Mouse (Mus musculus): Measurements from ENCODE around the gene Mvd.

Mvd gene

GRCm38 (mm10) chr8:122459218-122459900 lies 16.1 kb upstream of the Mvd start:
- DNase-seq (ENCODE audit: low read depth, low spot score) = peak; percentile 50

DNA sequence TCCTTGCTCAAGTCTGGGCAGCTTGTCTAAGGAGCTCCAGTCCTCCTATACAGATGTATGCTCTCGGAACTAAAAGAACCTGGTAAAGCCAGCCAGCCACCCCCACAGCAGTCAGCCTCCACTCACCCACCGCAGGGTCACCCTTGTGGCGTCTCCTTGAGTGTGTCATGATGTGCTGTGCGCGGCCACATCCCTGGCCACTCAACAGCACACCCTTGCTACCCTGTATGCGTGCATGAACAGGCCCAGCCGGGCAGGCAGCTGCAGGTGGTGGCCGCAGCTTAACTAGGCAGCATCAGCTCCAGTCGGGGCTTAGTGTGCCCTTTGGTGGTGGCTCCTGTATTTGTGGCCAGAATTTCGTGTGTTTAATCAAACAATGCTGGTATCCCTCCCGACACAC lies 13.9 kb upstream of the Mvd start:
- DNase-seq (ENCODE audit: low read depth, low spot score) = no peak

DNA sequence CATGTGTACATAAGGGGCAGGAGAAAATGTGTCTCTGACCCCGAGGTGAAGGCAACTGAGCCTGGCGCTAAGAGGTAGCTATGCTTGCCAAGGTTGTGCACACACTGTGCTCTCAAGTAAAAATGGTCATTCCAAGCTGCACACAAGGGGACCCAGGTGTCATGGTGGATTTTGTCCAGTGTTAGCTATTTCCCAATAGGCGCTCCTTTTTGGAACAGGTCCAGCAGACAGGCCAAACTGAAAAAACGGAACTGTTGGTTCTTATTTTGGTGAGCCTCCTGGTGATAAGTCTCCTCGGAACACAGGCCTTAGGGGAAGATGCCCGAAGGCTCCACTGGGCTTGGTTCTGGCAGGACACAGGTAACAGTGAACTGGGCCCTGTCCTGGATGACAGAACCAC lies 11.2 kb upstream of the Mvd start:
- no peak for DNase-seq (ENCODE audit: low read depth, low spot score)

DNA sequence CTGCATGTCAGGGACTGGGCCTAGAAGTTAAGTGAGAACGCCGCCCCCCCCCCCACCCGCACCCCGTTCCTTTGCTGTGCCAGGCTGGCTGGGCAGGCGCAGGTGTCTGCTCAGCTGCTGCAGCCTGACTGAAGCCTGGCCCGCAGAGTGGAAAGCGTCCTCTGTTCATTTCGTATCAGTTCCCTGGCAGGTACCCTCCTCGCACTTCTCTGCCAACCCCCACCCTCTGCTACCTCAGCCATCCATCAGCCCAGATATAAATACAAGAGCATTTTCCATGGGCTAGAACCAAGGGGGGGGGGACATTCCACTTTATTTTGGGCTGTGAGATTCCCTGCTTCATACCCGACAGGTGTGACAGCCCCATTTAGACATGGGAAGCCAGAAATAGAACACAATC lies 8.9 kb upstream of the Mvd start:
- no peak for DNase-seq (ENCODE audit: low read depth, low spot score)

DNA sequence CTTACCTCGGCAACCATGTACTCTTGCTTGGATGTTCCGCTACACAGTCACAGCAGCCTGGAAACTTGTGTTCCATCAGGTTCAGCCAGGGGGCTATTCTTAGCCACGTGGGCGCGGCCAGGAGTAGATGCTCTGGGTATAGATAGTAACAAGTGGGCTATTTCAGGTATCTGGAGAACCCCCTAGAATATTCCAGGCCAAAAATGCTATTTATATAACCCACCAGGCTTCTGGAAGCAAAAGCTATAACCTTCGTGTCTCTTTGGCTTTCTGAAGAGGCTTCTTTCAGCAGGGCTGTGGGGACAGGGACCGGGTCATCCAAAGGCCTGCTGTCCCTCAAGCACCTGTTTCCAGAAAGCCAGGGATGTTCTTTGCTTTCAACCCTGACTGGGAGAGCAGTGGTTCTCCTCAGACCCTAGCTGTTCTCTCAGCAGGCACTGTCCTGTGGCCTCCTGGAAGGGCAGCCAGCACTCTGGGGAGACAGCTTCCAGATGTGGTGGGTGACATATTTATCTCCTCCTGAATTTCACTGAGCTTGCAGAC lies 8.0 kb upstream of the Mvd start:
- no peak for DNase-seq (ENCODE audit: low read depth, low spot score)

DNA sequence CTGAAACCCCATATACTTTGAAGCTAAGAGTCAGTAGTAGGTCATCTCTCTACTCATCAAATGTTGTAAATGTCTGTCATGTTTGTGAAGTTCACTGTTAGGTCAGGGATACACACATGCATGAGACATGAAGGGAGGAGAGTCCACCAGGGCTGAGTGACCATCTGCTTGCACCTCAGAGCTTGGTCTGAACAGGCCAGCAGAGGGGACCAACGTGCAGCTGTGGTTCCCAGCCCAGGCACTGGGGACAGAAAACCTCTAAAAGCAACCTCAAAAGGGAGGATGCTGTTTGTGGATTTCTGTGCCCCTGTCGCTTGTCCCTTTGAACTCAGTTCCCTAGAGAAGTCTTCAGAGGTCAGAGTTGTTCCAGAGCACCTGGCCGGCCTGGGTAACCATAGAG lies 2.0 kb upstream of the Mvd start:
- no peak for DNase-seq (ENCODE audit: low read depth, low spot score)

GRCm38 (mm10) chr8:122444058-122444748 lies 981 bp upstream of the Mvd start:
- peak; percentile 85 for DNase-seq (ENCODE audit: low read depth, low spot score)

GRCm38 (mm10) chr8:122442781-122443180 lies 441 bp downstream of the Mvd start:
- peak; percentile 25 for DNase-seq (ENCODE audit: low read depth, low spot score)

GRCm38 (mm10) chr8:122442356-122442755 lies 866 bp downstream of the Mvd start:
- no peak for DNase-seq (ENCODE audit: low read depth, low spot score)

DNA sequence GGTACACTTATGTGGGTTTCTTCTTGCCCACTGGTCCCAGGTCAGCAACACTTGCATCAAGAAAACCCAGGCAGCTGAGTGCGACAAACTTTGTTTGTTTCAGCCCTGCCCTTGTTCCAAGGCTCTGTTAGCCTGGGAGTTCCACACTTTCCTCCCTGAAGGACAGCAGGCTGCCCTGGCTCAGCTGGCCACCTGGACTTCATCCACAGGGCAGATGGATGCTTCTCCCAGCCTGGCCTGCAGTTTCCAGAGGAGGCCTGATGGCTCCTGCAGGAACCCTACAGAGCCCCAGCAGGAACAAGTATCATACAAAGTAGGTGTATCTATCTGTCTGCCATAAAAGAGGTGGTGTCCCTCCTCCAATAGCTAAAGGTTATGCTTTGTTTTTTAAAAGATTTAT lies 1.9 kb downstream of the Mvd start:
- no peak for DNase-seq (ENCODE audit: low read depth, low spot score)

- DNase-seq (ENCODE audit: low read depth, low spot score) = no peak
These were observed 3.9 kb downstream of the Mvd start for GRCm38 (mm10) chr8:122439336-122439735.

DNA sequence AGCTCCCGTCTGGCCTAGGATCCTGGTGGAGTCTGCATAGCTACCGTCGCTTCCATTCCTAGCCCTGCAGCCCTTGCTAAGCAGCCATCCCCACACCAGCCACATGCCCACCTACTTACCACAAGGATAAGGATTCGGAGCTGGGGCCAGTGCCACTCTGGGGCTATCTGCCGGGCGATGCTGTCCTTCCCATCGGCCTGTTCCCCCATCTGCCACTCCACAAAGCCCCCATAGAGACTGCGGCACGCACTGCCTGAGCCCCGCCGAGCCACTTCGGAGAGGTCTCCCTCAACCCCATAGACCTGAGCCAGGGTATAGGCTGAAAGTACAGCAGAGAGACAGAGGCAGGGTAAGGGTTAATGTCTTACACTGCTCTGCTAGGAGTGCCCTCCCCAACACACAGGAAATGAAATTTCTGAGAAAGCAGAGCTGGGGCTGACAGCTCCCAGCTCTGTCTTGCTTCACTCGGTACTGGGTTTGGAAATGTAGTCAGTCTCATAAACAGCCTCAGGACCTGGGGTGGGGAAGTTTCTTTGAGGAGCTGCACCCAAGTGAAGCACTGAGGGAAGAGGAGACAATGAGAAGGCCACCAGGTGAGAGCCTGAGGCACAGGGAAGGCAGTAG lies 5.4 kb downstream of the Mvd start:
- peak; percentile 49 for DNase-seq (ENCODE audit: low read depth, low spot score)

DNA sequence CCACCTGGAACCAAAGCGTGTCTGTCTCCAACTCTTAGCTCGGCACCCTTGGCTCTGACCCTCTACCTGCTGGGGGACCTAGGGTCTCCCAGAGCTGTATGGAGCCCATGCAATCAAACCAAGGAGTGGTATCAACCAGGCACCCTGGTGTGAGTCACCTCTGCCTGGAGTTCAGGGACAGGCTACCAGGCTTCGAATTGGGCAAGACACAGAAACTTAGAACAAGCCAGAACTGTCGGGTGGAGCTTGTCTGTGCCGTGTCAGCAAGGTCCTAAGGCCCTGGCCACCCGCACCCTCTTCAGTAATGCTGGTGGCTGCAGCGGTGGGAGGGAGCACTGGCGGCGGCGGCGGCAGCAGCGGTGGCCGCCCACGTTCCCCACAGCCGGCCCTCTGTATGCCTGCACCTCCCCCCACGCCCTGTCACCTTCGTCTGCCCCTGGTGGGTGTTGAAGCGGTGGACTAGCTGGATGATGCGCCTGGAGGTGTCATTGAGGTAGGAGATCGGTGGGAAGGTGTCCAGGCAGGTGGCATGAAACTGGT lies 6.6 kb downstream of the Mvd start:
- DNase-seq (ENCODE audit: low read depth, low spot score) = peak; percentile 52

DNA sequence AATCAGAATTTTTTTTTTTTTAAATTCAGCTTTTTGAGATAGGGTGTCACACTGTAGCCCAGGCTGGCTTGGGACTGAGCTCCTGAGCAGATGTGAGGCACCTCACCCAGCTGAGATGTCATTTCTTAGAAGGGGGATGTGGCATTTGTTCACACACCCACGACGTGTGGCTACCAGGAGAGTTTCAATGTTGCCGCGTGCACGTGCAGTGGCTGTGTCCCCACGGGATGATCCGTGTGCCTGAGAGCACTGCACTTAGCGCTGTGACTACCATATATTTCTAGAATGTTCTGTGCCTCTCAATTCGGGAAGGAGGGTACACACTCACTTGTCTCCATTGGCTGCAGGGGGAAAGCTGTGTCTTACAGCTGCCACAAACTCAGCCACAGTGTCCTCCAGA lies 7.1 kb downstream of the Mvd start:
- DNase-seq (ENCODE audit: low read depth, low spot score) = peak; percentile 44

DNA sequence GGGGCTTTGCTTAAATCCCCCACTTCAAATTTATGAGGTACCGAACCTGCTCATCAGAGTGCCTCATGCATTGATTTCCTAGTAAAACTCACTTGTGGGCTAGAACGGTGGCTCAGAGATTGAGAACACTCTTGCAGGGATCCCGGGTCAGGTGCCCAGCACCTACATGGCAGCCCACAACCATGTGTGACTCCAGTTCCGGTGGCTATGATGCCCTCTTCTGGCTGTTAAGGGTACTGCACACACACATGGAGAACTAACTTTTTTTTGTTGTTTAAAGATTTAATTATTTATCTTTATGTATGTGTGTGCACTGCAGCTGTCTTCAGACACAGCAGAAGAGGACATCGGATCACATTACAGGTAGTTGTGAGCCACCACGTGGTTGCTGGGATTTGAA lies 7.8 kb downstream of the Mvd start:
- peak; percentile 35 for DNase-seq (ENCODE audit: low read depth, low spot score)

DNA sequence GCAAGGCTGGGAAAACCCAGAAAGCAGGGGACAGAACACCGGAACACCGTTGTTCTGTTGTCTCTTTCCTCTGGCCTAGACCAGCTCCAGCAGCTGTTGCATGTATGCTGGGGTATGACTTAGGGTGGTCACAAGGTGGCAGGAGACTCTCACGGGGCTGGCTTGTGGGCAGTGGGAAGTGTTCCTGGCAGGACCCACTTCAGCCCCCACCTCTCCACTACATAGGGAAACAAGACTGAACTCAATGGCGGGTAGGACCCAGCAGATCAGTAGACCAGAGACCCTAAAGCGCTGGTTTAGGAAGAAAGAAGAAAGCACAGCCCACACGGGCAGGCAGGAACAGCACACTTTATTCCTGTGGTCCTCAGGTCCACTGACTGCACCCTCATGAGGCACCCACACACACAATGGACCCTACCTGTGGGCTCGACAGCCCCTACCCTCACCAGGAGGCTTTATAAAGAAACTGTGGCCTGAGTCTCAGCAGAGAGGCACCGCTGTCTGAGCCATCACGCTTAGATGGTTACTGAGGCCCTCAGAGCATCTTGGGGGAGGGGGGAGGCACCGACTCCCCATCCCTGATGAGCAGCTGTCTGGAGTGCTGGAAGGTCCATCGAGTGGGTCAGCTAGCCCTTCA lies 9.8 kb downstream of the Mvd start:
- no peak for DNase-seq (ENCODE audit: low read depth, low spot score)

DNA sequence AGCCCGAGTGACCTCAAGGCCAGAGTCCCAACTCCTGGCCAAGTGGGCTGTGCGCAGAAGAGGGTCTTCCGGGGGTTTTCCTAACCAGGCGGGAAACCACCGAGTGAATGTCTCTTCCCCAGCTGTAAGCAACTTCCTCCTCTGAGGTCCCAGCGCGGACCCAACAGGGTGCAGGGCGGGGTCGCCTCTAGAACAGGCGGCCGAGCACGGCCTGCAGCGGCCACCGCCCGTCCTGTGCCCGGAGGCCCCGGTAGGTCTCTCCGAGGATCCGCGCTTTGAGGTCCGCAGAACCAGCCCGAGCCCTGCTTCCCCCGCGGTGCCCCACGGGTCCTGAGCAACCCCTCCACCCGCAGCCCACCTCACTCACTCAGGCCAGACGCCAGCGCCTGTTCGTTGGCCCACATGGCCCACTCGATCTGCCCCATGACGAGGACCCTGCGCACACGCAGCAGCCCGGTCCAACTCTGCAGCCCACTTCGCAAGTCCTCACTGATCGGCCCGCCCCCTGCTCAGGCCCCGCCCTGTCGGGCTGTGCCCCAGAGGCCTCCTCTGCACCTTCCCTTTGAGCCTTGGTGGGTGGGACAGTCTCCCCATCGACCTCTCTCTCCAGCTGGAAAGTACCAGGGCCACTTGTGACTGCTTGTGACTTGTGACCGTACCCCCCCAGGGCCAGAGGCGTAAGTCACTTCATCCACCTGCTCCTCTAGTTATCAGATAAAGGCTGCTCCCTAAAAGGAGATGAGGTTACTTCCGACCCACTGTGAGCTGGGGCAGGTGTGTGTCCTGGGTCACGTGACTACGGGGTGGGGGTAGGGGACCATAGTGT lies 10.6 kb downstream of the Mvd start, which contains the start of gene Cyba:
Gene Cyba (minus strand): TSS at position 488 of the 826 bp plus-strand sequence.
- DNase-seq (ENCODE audit: low read depth, low spot score) = peak; percentile 89

- peak; percentile 33 for DNase-seq (ENCODE audit: low read depth, low spot score)
These were observed 11.4 kb downstream of the Mvd start for GRCm38 (mm10) chr8:122431694-122432442.

GRCm38 (mm10) chr8:122430646-122431045 lies 12.6 kb downstream of the Mvd start:
- DNase-seq (ENCODE audit: low read depth, low spot score) = no peak

DNA sequence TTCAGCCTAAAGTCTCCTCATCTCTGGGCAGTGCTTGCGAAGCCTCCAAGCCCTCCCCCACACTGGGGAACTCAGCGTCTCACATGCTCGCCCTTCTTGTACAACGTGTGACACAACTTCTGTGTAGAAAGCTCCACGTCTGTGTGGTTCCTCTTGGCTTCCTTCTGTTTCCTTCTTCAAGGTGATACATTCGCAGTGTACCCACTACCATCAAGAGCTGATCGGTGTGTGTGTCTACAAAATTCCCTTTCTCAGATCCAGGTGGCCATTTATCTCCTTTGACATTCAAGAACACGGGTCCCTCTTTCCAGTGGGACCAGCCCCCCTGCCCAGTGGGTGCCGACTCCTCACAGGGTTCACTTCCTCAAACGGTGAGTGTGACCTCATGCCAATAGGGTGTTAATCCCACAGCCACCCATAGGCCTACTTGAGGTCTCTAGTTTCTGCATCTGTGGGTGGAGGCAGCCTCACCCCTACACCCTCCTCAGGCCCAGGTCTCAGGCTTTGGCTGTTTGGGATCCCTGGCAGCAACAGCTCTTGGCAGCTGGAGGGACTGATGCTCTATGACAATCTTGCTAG lies 13.1 kb downstream of the Mvd start:
- peak; percentile 32 for DNase-seq (ENCODE audit: low read depth, low spot score)

All from CD4-positive helper T cell, adult 2 months (primary cell).